Mouse (Mus musculus) brain, adult 10 weeks (tissue): ENCODE data around the gene Cdk17. TPM values are rescaled to one million over a fixed set of nuclear protein-coding genes. Genes with fewer than 3 reads are reported as not detected.

Experiments
- polyA plus RNA-seq: library from polyadenylated mRNA; stranded (reverse); fragments of 350-450 nt; fragmentation: Illumina TruSeq; extraction: RNeasy Lipid Tissue Mini Kit (QIAGEN cat#74804); gene quantifications from one replicate; pipeline ENCODE4 v1.2.3, GENCODE M21; 2015; ENCODE audit warnings: low read depth, low replicate concordance

Gene Cdk17
- 121 TPM for polyA plus RNA-seq

GRCm38 (mm10) chr10:93160807-93161510, at the start of gene Cdk17:
TSS of gene Cdk17 (plus strand) at chr10:93160875.

DNA sequence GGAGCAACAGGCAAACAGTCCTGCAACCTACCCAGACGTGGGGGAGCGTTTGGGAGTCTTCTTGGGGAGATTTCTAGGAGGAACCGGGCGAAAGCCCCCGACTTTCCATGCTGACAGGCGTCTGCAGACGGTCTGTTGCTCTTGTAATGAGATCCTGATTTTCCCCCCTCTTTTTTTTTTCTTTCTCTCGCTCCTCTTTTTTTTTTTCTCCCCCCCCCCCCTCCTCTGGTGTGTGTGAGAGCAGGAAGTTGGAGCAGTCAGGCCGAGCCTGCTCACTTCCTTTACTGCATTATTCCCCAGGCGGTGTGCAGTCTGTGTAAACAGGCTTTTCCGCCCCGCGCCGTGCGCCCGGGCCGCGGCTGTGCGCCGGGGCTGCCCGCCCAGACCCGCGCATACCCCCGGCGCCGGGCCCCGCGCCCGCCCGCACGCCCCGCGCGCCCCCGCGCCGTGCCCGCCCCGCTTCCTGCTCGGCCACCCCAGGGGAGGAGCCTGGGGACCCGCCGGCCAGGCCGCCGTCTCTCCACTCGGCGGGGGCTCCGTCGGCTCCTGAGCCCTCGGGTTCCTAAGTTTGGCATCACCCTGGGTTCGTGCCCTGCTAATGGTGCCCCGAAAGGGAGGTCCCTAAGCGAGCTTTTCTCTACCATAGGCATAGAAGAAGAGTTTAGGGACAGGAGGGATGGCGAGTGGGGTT, 150.2 kb downstream of the Cdk17 start, which contains the start of gene Elk3:
Gene Elk3 (minus strand): TSS at position 415 of the 691 bp plus-strand sequence.

Other genes with a start within 250 kb of the Cdk17 start
- gene Cfap54, start 79.3 kb upstream of the Cdk17 start, polyA plus RNA-seq: 3.3 TPM
- gene Elk3, start 150.3 kb downstream of the Cdk17 start, polyA plus RNA-seq: 5.1 TPM